In genomic region chr5:51475034-51475541, GRCm38 (mm10) we compare ENCODE assay signal across 24 mouse cellular contexts.
"Had no signal": no experiment of that assay in that cellular context is flagged by ENCODE, and none has a peak within 500 bp of the region (broad histone marks: within the 10 kb centered on the region; RNA-seq: fewer than 3 reads in every experiment).

No protein-coding gene starts in this region.

- H3K9ac ChIP-seq: limb, embryonic 13.5 days; liver, embryonic 12.5 days; liver, embryonic 15.5 days; lung, embryonic 15.5 days; neural tube, embryonic 12.5 days; neural tube, embryonic 15.5 days had no signal

- H3K27ac ChIP-seq: layer of hippocampus, adult 2 months; limb, embryonic 10.5 days; limb, embryonic 13.5 days; liver, embryonic 12.5 days; liver, embryonic 15.5 days; lung, embryonic 15.5 days; midbrain, embryonic 10.5 days; neural tube, embryonic 12.5 days; neural tube, embryonic 15.5 days; stomach, postnatal 0 days had no signal

- DNase-seq: kidney, postnatal 25 days; layer of hippocampus, adult 9-11 months; liver; lung, adult 18-20 months; lung, postnatal 10 days; lung, postnatal 36 days; midbrain, embryonic 14.5 days; right cerebral cortex, adult 18-20 months; right cerebral cortex, postnatal 14 days; right cerebral cortex, postnatal 4 days; thymus, adult 2 months; thymus, postnatal 14 days; thymus, postnatal 4 days had no signal

- H3K4me1 ChIP-seq: liver, embryonic 12.5 days; liver, embryonic 15.5 days; megakaryocyte, embryonic 14.5 days; midbrain, embryonic 10.5 days had no signal

- H3K27me3 ChIP-seq: liver, embryonic 12.5 days; liver, embryonic 15.5 days; lung, embryonic 15.5 days; megakaryocyte, embryonic 14.5 days; neural tube, embryonic 12.5 days had no signal

- H3K4me2 ChIP-seq: limb, embryonic 13.5 days; liver, embryonic 12.5 days; liver, embryonic 15.5 days; lung, embryonic 15.5 days; neural tube, embryonic 12.5 days; neural tube, embryonic 15.5 days had no signal

- H3K4me3 ChIP-seq: layer of hippocampus, adult 2 months; limb, embryonic 10.5 days; limb, embryonic 13.5 days; liver, embryonic 12.5 days; liver, embryonic 15.5 days; lung, embryonic 15.5 days; megakaryocyte, embryonic 14.5 days; midbrain, embryonic 10.5 days; neural tube, embryonic 12.5 days; neural tube, embryonic 15.5 days had no signal

- H3K9me3 ChIP-seq: limb, embryonic 10.5 days; liver, embryonic 12.5 days; liver, embryonic 15.5 days; lung, embryonic 15.5 days; neural tube, embryonic 12.5 days; neural tube, embryonic 15.5 days had no signal

- ATAC-seq: liver, embryonic 12.5 days had no signal

- H3K36me3 ChIP-seq: liver, embryonic 15.5 days; lung, embryonic 15.5 days; midbrain, embryonic 10.5 days; neural tube, embryonic 12.5 days had no signal
